Mouse (Mus musculus): Measurements from ENCODE around the gene Zfp146.

Zfp146 gene

DNA sequence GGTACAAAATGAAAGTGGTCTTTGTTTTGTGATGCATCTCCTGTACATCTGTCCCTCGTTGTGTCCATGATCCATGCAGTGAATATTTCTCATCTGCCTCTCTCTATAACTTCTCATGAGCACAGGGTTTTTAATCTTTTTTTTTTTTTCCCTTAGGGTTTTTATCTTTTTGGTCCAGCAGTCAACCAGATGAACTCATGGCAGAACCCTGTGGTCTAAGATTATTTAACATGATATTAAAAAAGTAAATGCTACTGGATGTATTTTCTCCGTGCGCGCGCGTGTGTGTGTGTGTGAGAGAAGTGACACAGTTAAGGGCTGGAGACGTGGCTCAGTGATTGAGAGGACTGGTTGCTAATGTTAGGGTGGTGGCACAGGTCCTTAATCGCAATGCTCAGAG lies 39.6 kb downstream of the Zfp146 start:
- DNase-seq (ENCODE audit: low read depth, low spot score): no peak

DNA sequence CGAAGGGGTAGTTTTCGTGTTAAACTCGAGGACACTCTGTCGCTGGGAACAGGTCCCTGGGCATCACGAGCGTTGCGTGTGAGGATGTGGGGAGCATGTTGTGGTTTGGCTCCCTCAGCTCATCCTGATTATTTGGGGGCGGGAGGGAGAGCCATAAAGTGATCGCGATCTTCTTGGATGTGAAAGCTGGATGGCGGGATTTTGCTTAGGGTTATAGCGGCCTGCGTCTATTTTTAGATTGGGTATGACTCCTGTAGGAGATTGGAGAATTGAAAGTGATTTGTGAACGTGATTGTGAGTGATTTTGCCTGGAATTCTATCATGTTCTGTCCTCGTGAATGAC lies 47.4 kb downstream of the Zfp146 start:
- DNase-seq (ENCODE audit: low read depth, low spot score): peak; percentile 67

DNA sequence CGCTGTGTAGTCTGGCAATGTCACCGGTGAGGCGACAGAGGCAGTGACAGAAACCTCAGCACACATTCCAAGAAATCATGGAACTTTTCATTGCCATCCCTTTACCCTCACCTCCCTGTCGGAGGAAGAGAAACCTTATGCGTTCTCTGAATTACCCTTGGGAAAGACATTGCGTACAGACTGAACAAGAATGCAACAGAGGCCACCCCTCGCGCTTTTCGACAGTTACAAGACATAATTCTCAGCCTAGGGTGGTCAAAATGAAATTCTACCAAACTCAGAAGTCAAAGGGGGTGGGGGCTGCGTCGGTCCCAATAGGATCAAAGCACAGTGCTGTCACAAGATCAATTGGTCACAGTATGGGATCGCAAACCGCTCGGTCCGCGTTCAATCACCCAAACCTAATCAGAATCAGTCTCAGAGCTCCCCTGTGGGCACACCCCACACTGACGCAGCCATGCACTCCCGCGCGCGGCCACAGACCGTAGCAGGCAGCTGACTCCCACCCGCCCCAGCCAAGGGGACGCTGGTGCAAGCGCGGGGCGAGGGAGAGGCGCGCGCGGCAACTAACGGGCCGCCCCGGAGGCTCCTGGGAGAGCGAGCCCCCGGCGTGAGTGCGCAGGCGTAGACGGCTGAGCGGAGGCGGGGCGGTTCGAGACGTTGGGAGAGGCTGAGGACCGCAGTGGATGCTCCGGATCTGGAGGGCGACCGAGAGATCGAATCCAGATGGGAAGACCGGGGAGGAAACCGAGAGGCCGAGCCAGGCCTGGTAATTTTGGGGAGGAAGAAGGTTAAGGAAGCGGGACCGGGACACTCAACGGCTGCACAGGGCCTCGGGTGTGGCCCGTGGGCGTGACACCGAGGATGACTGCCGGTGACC lies 48.0 kb downstream of the Zfp146 start, which contains the start of gene Zfp382:
Gene Zfp382 (plus strand): TSS at position 635 of the 880 bp plus-strand sequence.
- DNase-seq (ENCODE audit: low read depth, low spot score): peak; percentile 93

DNA sequence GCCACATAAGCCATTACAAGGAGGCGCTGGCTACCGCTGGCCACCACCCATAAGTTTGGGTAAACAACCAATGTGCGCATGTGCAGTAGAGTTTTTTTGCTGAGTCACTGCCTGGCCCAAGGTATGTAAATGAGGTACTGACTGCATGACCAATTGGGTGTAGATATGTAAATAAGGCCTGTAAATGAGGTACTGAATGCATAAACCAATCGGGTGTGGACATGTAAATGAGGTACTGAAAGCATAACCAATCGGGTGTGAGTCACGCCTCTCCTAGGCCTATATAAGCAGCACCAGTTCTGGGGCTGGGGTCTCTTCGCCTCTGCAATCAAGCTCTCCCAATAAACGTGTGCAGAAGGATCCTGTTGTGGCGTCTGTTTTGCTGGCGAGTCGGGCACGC lies 51.6 kb downstream of the Zfp146 start:
- DNase-seq (ENCODE audit: low read depth, low spot score): peak; percentile 82

DNA sequence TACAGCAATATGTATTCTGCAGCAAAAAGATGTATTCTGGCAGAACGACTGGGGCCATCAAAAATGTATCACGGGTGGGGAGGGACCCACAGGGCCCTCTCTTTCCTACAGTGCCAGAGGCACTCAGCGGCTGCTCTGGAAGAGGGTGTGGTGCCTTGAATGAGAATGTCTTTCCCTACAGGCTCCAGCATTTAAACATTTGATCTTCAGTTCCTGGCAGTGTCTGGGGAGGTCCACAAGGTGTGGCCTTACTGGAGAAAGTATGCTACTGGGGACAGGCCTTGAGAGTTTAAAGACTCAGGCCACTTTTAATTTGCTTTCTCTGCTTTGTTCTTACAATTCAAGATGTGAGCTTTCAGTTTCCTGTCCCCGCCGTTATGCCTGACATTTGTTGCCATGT lies 53.5 kb downstream of the Zfp146 start:
- DNase-seq (ENCODE audit: low read depth, low spot score): peak; percentile 73

Data from R1 (cell line).